Mouse (Mus musculus) megakaryocyte, embryonic 14.5 days (primary cell): ENCODE measurements around the gene Oaf.

Source experiments
- FLI1 ChIP-seq: IDR thresholded peaks from 2 replicates; pipeline ENCODE4 v1.6.1; 2012; ENCODE audit warnings: low read length, inconsistent platforms, mixed read lengths
- GATA1 ChIP-seq: IDR thresholded peaks from 3 replicates; pipeline ENCODE4 v1.6.1; 2012; ENCODE audit warnings: mixed read lengths, low read length, inconsistent platforms, borderline replicate concordance

GRCm38 (mm10) chr9:43251786-43252185, 12.1 kb upstream of the Oaf start:
- TF ChIP-seq GATA1 (no peak), FLI1 (no peak)
